Mouse (Mus musculus) kidney, adult 2 months (tissue): ENCODE data around the gene Fam173a.

Experiments used
- CTCF ChIP-seq: fragments of 200-500 bp; conservative IDR thresholded peaks from 2 replicates; pipeline ENCODE4 v1.5.1; 2011; ENCODE audit warnings: low read depth, mild to moderate bottlenecking, control low read depth, low read length, moderate library complexity, mixed read lengths; ENCODE audit not compliant: insufficient read depth, insufficient read length
- POLR2A ChIP-seq: fragments of 200-500 bp; IDR thresholded peaks from one replicate; pipeline ENCODE4 v1.6.1; 2011; ENCODE audit warnings: low read depth, low read length, control low read depth

GRCm38 (mm10) chr17:25834595-25835222 is 42.0 kb upstream of the Fam173a start:
- TF ChIP-seq POLR2A (no peak), CTCF (no peak)
